Mouse (Mus musculus): ENCODE results near the gene Adm. TPM values are rescaled to one million over a fixed set of nuclear protein-coding genes. Genes with fewer than 3 reads are reported as not detected.

Adm gene
- polyA plus RNA-seq, 1 experiment = 1.2 TPM

DNA sequence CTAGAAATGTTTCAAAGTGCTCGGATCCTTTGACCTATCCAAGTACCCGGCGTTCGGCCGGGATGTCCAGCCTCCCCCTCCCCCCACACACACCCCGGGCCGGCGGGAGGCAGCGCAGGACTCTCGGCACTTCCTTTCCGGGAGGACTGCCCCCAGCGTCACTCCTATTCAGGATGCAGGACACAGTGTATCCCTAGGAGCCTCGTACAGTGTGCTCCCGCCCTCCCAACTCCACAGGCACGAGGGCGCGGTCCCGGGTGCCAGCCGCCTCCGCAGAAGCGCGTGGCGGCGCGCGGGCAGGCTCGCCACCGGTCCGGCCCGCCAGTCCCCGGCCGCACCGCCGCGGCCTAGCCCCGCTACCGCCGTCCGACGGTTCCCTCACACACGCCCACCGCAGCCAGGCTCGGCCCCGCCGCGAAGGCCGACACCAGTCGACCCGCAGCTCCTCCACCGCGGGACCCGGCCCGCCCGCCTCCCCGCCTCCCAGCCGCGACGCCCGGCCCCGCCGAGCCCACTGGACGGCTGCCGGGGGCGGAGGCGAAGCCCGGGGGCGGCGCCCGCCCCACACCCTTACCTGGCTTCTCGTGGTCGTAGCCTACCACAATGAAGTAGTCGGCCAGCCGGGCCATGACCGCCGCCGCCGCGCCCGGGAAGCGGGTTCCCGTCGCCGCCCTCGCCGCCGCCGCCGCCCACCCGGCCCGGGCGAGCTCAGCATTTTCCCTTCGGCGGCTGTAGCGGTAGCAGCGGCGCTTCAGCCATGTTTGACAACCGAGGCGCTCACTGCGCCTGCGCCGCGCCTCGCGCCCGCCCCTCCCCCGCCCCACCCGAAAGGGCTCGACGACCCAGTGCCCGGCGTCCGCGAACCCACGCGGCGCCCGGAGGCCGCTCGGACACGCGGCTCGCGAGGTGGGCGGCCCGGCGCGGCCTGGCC is 13.1 kb upstream of the Adm start, which contains the start of gene Sbf2:
Gene Sbf2, minus strand, starts transcription at position 790 of the 931 bp plus-strand sequence.
- H3ac ChIP-seq (ENCODE audit: control insufficient read depth, insufficient read length) = peak within 1 kb of the TSS; percentile 94
- H3K79me2 ChIP-seq (ENCODE audit: control insufficient read depth, insufficient read depth) = peaks cover 27% of the 10 kb centered on the region
- no peaks in the 10 kb centered on the region for H3K36me3 ChIP-seq (ENCODE audit: control insufficient read depth, insufficient read depth)
- H3K27me3 ChIP-seq (ENCODE audit: control insufficient read depth, insufficient read depth, insufficient read length) = no peaks in the 10 kb centered on the region
- peak within 1 kb of the TSS; percentile 82 for H3K4me2 ChIP-seq (ENCODE audit: low read depth)
- peak within 1 kb of the TSS; percentile 38 for H3K4me3 ChIP-seq
- no peak for TF ChIP-seq E2F4 (IDR thresholded peaks at IDR 0.05; ENCODE audit: insufficient read depth)
- peak; percentile 75 for TF ChIP-seq POLR2A (IDR thresholded peaks at IDR 0.05; ENCODE audit: insufficient read length, low read depth)
- TF ChIP-seq TCF3 (IDR thresholded peaks at IDR 0.05; ENCODE audit: insufficient read length, low read depth) = no peak
- TF ChIP-seq USF1 (IDR thresholded peaks at IDR 0.05; ENCODE audit: low read depth) = no peak
- TF ChIP-seq MAX (IDR thresholded peaks at IDR 0.05; ENCODE audit: low read depth) = no peak
- TF ChIP-seq MYOG (IDR thresholded peaks at IDR 0.05; ENCODE audit: control insufficient read depth in 1 of 3, insufficient read depth in 1 of 3, insufficient read length in 2 of 3, low read depth in 2 of 3) = peak in 1 of 3 experiments; percentile 31
- TF ChIP-seq CEBPB (IDR thresholded peaks at IDR 0.05; ENCODE audit: insufficient read depth, poor library complexity, severe bottlenecking) = no peak
- no peak for TF ChIP-seq TCF12 (IDR thresholded peaks at IDR 0.05; ENCODE audit: insufficient read depth, poor library complexity, severe bottlenecking)
- no peak for TF ChIP-seq REST (IDR thresholded peaks at IDR 0.05; ENCODE audit: insufficient read depth, insufficient read length)
- peak; percentile 33 for TF ChIP-seq SRF (IDR thresholded peaks at IDR 0.05; ENCODE audit: control insufficient read depth, insufficient read length, low read depth)
- TF ChIP-seq MYOD1 (IDR thresholded peaks at IDR 0.05; ENCODE audit: control insufficient read depth in 1 of 3, insufficient read length in 2 of 3, low read depth in 2 of 3) = peak in 1 of 3 experiments; percentile 31
- peak; percentile 79 for TF ChIP-seq POLR2AphosphoS2 (IDR thresholded peaks at IDR 0.05; ENCODE audit: insufficient read length, low read depth)

DNA sequence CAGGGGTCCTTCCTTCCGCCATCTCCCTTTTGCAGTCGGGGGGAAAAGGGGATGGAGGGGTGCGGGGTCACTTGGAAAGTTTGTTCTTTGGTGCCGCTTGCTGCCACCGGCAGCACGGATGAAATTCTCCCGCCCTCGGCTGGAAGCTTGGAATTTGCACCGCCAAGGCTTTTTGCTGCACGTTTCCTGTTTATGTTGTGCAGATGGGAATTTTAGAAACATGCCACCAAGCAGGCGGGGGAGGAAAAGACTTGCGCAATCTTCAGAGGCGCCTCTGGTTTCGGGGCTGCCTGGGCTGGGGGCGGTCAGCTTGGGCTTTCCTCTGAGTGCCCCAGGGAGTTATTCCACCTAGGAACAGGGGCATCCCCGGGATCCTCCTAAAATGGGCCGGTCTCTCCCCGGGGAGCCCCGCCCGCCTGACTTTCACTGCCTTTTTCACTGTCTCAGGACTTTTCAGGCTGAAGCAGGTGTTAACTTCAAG is 12.3 kb upstream of the Adm start:
- Histone ChIP-seq H3K4me2 (ENCODE audit: low read depth) (peak overlapping the region; percentile 82), H3ac (ENCODE audit: control insufficient read depth, insufficient read length) (peak overlapping the region; percentile 94), H3K4me3 (peak overlapping the region; percentile 38), H3K27me3 (ENCODE audit: control insufficient read depth, insufficient read depth, insufficient read length) (no peaks in the 10 kb centered on the region), H3K79me2 (ENCODE audit: control insufficient read depth, insufficient read depth) (peaks cover 27% of the 10 kb centered on the region), H3K36me3 (ENCODE audit: control insufficient read depth, insufficient read depth) (no peaks in the 10 kb centered on the region)
- TF ChIP-seq MYOG (IDR thresholded peaks at IDR 0.05; ENCODE audit: control insufficient read depth in 1 of 3, insufficient read depth in 1 of 3, insufficient read length in 2 of 3, low read depth in 2 of 3) (no peak), POLR2AphosphoS2 (IDR thresholded peaks at IDR 0.05; ENCODE audit: insufficient read length, low read depth) (no peak), SRF (IDR thresholded peaks at IDR 0.05; ENCODE audit: control insufficient read depth, insufficient read length, low read depth) (no peak), CEBPB (IDR thresholded peaks at IDR 0.05; ENCODE audit: insufficient read depth, poor library complexity, severe bottlenecking) (peak; percentile 94), MAX (IDR thresholded peaks at IDR 0.05; ENCODE audit: low read depth) (no peak), TCF12 (IDR thresholded peaks at IDR 0.05; ENCODE audit: insufficient read depth, poor library complexity, severe bottlenecking) (no peak), USF1 (IDR thresholded peaks at IDR 0.05; ENCODE audit: low read depth) (no peak), POLR2A (IDR thresholded peaks at IDR 0.05; ENCODE audit: insufficient read length, low read depth) (no peak)

DNA sequence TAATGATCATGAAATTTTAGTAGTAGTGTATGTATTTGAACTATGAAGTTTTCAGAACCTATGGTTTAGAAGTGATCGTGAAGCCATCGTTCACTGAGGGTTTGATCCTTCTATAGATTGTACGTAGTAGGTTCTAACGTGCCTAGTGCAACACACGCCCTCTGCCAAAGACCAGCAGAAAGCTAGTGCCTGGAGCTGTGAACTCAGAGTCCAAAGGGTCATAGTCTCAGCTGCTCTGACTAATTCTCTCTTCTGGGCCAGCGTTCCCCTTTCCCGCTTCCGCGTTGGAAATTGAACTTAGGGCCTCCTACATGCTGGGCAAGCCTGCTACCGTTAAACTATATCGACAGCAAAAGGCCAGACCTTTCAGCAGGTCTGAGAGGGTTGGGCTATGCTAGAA is 11.7 kb upstream of the Adm start:
- TF ChIP-seq MYOD1 (IDR thresholded peaks at IDR 0.05; ENCODE audit: control insufficient read depth in 1 of 3, insufficient read length in 2 of 3, low read depth in 2 of 3) = no peak
- no peak for TF ChIP-seq E2F4 (IDR thresholded peaks at IDR 0.05; ENCODE audit: insufficient read depth)
- TF ChIP-seq CEBPB (IDR thresholded peaks at IDR 0.05; ENCODE audit: insufficient read depth, poor library complexity, severe bottlenecking) = no peak
- TF ChIP-seq POLR2A (IDR thresholded peaks at IDR 0.05; ENCODE audit: insufficient read length, low read depth) = no peak
- TF ChIP-seq MAX (IDR thresholded peaks at IDR 0.05; ENCODE audit: low read depth) = no peak
- no peak for TF ChIP-seq MYOG (IDR thresholded peaks at IDR 0.05; ENCODE audit: control insufficient read depth in 1 of 3, insufficient read depth in 1 of 3, insufficient read length in 2 of 3, low read depth in 2 of 3)
- TF ChIP-seq TCF12 (IDR thresholded peaks at IDR 0.05; ENCODE audit: insufficient read depth, poor library complexity, severe bottlenecking) = no peak
- no peak for TF ChIP-seq USF1 (IDR thresholded peaks at IDR 0.05; ENCODE audit: low read depth)
- TF ChIP-seq TCF3 (IDR thresholded peaks at IDR 0.05; ENCODE audit: insufficient read length, low read depth) = no peak
- TF ChIP-seq SRF (IDR thresholded peaks at IDR 0.05; ENCODE audit: control insufficient read depth, insufficient read length, low read depth) = no peak
- no peak for TF ChIP-seq REST (IDR thresholded peaks at IDR 0.05; ENCODE audit: insufficient read depth, insufficient read length)
- TF ChIP-seq POLR2AphosphoS2 (IDR thresholded peaks at IDR 0.05; ENCODE audit: insufficient read length, low read depth) = no peak
- Histone ChIP-seq H3ac (ENCODE audit: control insufficient read depth, insufficient read length) (no peak overlapping the region), H3K36me3 (ENCODE audit: control insufficient read depth, insufficient read depth) (no peaks in the 10 kb centered on the region), H3K4me2 (ENCODE audit: low read depth) (peak overlapping the region; percentile 82), H3K4me3 (peak overlapping the region; percentile 38), H3K27me3 (ENCODE audit: control insufficient read depth, insufficient read depth, insufficient read length) (no peaks in the 10 kb centered on the region), H3K79me2 (ENCODE audit: control insufficient read depth, insufficient read depth) (peaks cover 27% of the 10 kb centered on the region)

DNA sequence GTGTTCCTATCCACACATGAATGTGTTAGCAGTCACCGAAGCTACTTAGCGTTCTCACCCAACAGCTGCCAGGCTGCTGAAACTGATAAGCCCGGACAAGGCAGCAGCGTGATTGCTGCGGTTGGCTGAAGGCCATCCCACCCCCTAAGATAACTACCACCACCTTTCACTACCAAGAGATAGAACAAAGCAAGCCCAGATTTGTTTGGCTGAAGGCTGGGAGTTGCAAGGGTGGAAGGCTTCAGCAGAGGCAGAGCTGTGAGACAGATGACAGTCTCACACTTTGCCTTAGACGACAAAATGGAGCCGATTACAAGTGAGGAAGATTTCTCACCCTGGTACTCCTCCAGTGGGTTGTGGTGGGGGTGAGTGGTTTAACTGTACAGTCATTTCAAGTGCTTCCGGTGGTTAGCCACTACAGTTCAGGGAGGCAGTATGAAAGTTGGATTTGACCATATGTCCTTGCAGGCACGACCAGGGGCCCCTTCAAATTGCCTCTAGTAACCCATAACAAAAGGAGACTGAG is 8.3 kb upstream of the Adm start:
- H3K27me3 ChIP-seq (ENCODE audit: control insufficient read depth, insufficient read depth, insufficient read length) = no peaks in the 10 kb centered on the region
- no peaks in the 10 kb centered on the region for H3K79me2 ChIP-seq (ENCODE audit: control insufficient read depth, insufficient read depth)
- no peaks in the 10 kb centered on the region for H3K36me3 ChIP-seq (ENCODE audit: control insufficient read depth, insufficient read depth)
- H3ac ChIP-seq (ENCODE audit: control insufficient read depth, insufficient read length) = no peak overlapping the region
- peak in 2 of 3 experiments; percentile 80 to 85 for TF ChIP-seq MYOD1 (IDR thresholded peaks at IDR 0.05; ENCODE audit: control insufficient read depth in 1 of 3, insufficient read length in 2 of 3, low read depth in 2 of 3)
- peak in 2 of 3 experiments; percentile 64 to 87 for TF ChIP-seq MYOG (IDR thresholded peaks at IDR 0.05; ENCODE audit: control insufficient read depth in 1 of 3, insufficient read depth in 1 of 3, insufficient read length in 2 of 3, low read depth in 2 of 3)
- no peak for TF ChIP-seq TCF3 (IDR thresholded peaks at IDR 0.05; ENCODE audit: insufficient read length, low read depth)
- no peak for TF ChIP-seq REST (IDR thresholded peaks at IDR 0.05; ENCODE audit: insufficient read depth, insufficient read length)
- no peak for TF ChIP-seq POLR2AphosphoS2 (IDR thresholded peaks at IDR 0.05; ENCODE audit: insufficient read length, low read depth)
- no peak for TF ChIP-seq USF1 (IDR thresholded peaks at IDR 0.05; ENCODE audit: low read depth)
- TF ChIP-seq E2F4 (IDR thresholded peaks at IDR 0.05; ENCODE audit: insufficient read depth) = no peak
- H3K4me2 ChIP-seq (ENCODE audit: low read depth) = peak overlapping the region; percentile 89
- no peak overlapping the region for H3K4me3 ChIP-seq

Data from myocyte (in vitro differentiated cells).